Mouse (Mus musculus): ENCODE results near the gene Psmb2. TPM values are rescaled to one million over a fixed set of nuclear protein-coding genes. Genes with fewer than 3 reads are reported as not detected.

Psmb2 gene
- polyA plus RNA-seq, 1 experiment from 2014 or later, result 487 TPM

DNA sequence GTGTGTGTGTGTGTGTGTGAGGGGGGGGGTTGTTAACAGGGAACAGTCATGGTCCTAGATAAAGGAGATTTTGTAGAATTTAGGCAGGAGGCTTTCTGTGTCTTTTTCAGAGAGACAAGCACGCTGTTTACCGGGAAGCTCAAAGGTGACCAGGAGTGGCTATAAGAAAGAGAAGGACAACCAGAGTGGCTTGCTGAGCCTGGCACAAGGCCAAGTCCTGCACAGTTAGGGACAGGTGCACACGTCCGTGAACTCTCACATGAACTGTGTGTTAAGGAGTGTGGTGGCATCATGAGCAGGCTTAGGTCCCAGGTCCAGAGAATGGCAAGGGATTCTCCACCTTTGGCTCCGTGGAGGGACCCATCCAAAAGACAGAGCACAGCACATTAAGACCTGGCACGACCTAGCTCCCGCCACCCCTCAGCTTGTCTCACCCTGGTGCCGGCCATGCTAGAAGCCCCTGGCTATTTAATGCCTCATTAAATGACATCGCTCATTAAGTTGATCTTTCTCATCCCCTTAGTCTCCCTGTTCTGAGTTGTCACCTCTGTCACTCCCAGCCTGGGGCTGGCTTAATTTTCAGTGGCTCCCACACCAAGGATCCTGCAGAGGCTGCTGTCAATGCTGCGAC is 33.0 kb upstream of the Psmb2 start:
- no peaks in the 10 kb centered on the region for H3K36me3 ChIP-seq (ENCODE audit: control insufficient read depth, insufficient read depth, low read length)
- WGBS, result 82% methylated on average over 10 of the region's 10 CpGs
- H3K27ac ChIP-seq (ENCODE audit: low read length), result no peak overlapping the region
- no peaks in the 10 kb centered on the region for H3K9me3 ChIP-seq (ENCODE audit: control insufficient read depth, low read depth, low read length)
- no peak overlapping the region for H3K4me3 ChIP-seq (ENCODE audit: low read depth, low read length)
- ATAC-seq (ENCODE audit: insufficient number of reproducible peaks, insufficient read depth, low FRiP score, low read depth), result no peak
- no peaks in the 10 kb centered on the region for H3K4me1 ChIP-seq (ENCODE audit: control insufficient read depth, insufficient read depth, low read length)
- no peak overlapping the region for H3K4me2 ChIP-seq (replicated peaks; ENCODE audit: low read depth, low read length)
- H3K9ac ChIP-seq (replicated peaks; ENCODE audit: low read depth, low read length), result no peak overlapping the region
- no peaks in the 10 kb centered on the region for H3K27me3 ChIP-seq (ENCODE audit: control insufficient read depth, insufficient read depth, low read length)

DNA sequence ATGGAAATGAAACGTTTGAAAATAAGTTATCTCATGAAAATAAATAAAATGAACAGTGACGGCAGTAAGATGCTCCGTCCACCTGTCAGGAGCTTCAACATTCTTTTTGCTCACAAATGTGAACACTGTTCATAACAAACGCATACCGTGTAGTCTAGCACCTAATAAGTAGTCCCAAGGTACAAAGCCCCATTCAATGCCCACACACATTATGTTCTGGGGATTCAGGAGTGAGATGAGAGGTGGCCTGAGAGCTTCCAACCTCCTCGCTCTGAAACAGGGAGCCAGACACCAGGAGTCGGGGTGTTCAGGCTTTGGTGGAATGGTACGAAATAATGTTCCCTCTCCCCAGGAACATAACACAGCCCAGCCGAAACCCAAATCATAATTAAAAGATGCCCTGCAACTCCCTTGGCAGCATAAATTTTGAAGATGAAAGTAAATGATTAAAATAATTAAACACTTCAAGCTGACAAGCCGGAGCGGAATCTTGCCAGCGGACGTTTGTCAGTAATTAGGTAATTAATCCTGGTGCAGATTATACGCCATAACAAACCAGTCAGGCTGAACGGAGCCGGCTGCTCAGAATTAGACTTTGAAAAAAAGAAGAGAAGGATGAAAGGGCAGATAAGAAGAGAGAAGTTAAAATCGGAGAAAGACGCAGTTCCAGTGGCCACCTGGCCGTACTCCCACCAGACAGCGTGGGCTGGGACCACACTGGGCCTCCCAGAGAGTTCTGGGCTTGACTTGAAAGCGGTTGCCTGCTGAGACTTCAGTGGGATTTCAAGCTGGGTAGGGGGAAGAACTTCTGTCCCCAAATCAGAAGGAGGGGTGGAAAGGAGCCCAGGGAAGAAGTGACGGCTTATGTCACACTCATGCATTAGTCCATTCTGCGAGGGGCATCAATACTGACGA is 29.2 kb upstream of the Psmb2 start:
- WGBS, result 38% methylated on average over 24 of the region's 24 CpGs
- H3K27me3 ChIP-seq (ENCODE audit: control insufficient read depth, insufficient read depth, low read length), result no peaks in the 10 kb centered on the region
- no peak for ATAC-seq (ENCODE audit: insufficient number of reproducible peaks, insufficient read depth, low FRiP score, low read depth)

DNA sequence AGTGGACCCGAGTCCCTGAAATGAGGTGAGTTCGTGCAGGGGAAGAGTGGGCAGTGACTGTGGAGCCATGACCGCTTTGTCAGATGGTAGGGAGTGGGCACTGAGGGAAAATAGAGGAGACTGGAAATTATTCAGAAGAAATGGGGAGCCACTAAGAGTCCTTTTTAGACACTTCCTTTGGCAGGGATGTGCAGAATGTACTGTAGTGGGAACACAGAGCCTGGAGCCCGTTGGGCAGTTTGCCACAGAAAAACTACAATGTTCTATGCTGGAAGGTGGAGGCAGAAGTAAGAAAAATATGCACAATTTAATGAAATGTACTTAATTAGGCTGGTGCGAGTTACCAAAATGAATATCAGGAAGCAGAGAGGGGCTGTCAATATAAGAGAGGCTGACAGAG is 24.3 kb upstream of the Psmb2 start:
- Histone ChIP-seq H3K27ac (ENCODE audit: low read length) (no peak overlapping the region), H3K4me1 (ENCODE audit: control insufficient read depth, insufficient read depth, low read length) (no peaks in the 10 kb centered on the region), H3K4me3 (ENCODE audit: low read depth, low read length) (no peak overlapping the region), H3K36me3 (ENCODE audit: control insufficient read depth, insufficient read depth, low read length) (no peaks in the 10 kb centered on the region), H3K27me3 (ENCODE audit: control insufficient read depth, insufficient read depth, low read length) (no peaks in the 10 kb centered on the region), H3K9me3 (ENCODE audit: control insufficient read depth, low read depth, low read length) (no peaks in the 10 kb centered on the region), H3K4me2 (replicated peaks; ENCODE audit: low read depth, low read length) (no peak overlapping the region), H3K9ac (replicated peaks; ENCODE audit: low read depth, low read length) (no peak overlapping the region)
- 83% methylated on average over 5 of the region's 5 CpGs for WGBS
- no peak for ATAC-seq (ENCODE audit: insufficient number of reproducible peaks, insufficient read depth, low FRiP score, low read depth)

More for the DNA sequence above, 29.2 kb upstream of the Psmb2 start:
- no peak overlapping the region for H3K9ac ChIP-seq (replicated peaks; ENCODE audit: low read depth, low read length)
- no peaks in the 10 kb centered on the region for H3K4me1 ChIP-seq (ENCODE audit: control insufficient read depth, insufficient read depth, low read length)
- no peaks in the 10 kb centered on the region for H3K9me3 ChIP-seq (ENCODE audit: control insufficient read depth, low read depth, low read length)
- no peak overlapping the region for H3K4me2 ChIP-seq (replicated peaks; ENCODE audit: low read depth, low read length)
- no peak overlapping the region for H3K27ac ChIP-seq (ENCODE audit: low read length)
- H3K4me3 ChIP-seq (ENCODE audit: low read depth, low read length), result no peak overlapping the region
- no peaks in the 10 kb centered on the region for H3K36me3 ChIP-seq (ENCODE audit: control insufficient read depth, insufficient read depth, low read length)

DNA sequence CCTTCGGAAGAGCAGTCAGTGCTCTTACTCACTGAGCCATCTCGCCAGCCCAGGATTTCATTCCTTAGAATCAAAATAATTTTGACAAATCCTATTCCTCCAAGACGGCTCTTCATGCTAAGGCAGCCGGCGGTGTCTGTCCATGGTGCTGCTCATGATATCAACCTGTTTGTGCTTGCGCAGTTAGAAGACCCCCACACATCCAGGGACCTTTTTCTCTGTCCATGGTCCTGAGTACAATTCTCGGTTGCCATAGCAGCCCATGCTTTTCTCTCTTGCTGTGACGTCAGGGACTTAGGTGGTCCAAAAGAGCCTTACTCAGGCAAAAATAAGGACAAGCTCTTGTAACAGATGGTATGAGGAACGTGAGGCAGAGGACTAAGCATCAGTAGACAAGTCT is 22.1 kb upstream of the Psmb2 start:
- H3K27me3 ChIP-seq (ENCODE audit: control insufficient read depth, insufficient read depth, low read length), result no peaks in the 10 kb centered on the region
- no peaks in the 10 kb centered on the region for H3K4me1 ChIP-seq (ENCODE audit: control insufficient read depth, insufficient read depth, low read length)
- no peak overlapping the region for H3K9ac ChIP-seq (replicated peaks; ENCODE audit: low read depth, low read length)
- no peak overlapping the region for H3K27ac ChIP-seq (ENCODE audit: low read length)
- no peaks in the 10 kb centered on the region for H3K36me3 ChIP-seq (ENCODE audit: control insufficient read depth, insufficient read depth, low read length)
- no peak overlapping the region for H3K4me3 ChIP-seq (ENCODE audit: low read depth, low read length)
- 7% methylated on average over 9 of the region's 9 CpGs for WGBS
- no peak overlapping the region for H3K4me2 ChIP-seq (replicated peaks; ENCODE audit: low read depth, low read length)
- no peaks in the 10 kb centered on the region for H3K9me3 ChIP-seq (ENCODE audit: control insufficient read depth, low read depth, low read length)
- ATAC-seq (ENCODE audit: insufficient number of reproducible peaks, insufficient read depth, low FRiP score, low read depth), result peak; percentile 72; the same call in 1 of the 2 replicates

DNA sequence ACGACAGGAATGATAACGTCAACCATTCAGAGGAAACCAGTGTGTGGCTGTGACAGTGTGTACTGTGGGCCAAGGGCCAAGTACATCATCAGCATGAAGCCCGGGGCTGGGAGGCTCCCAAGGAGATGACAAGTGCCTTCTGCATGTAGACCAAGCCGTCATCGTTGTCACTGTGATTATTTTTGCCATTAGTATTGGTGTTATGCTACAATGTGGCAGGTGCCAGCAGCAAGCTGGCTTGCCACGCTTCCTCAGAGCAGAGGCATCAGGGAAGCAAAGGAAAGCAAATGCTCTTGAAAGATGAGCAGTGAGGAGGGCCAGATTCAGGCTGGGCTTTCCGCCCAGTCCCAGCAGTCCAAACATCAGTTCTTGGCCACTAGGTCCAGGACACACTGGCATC is 16.2 kb upstream of the Psmb2 start:
- H3K4me3 ChIP-seq (ENCODE audit: low read depth, low read length), result no peak overlapping the region
- H3K36me3 ChIP-seq (ENCODE audit: control insufficient read depth, insufficient read depth, low read length), result no peaks in the 10 kb centered on the region
- 75% methylated on average over 7 of the region's 7 CpGs for WGBS
- H3K9ac ChIP-seq (replicated peaks; ENCODE audit: low read depth, low read length), result no peak overlapping the region
- no peaks in the 10 kb centered on the region for H3K9me3 ChIP-seq (ENCODE audit: control insufficient read depth, low read depth, low read length)
- no peak for ATAC-seq (ENCODE audit: insufficient number of reproducible peaks, insufficient read depth, low FRiP score, low read depth)
- no peak overlapping the region for H3K27ac ChIP-seq (ENCODE audit: low read length)
- H3K4me1 ChIP-seq (ENCODE audit: control insufficient read depth, insufficient read depth, low read length), result no peaks in the 10 kb centered on the region
- no peaks in the 10 kb centered on the region for H3K27me3 ChIP-seq (ENCODE audit: control insufficient read depth, insufficient read depth, low read length)
- H3K4me2 ChIP-seq (replicated peaks; ENCODE audit: low read depth, low read length), result no peak overlapping the region

DNA sequence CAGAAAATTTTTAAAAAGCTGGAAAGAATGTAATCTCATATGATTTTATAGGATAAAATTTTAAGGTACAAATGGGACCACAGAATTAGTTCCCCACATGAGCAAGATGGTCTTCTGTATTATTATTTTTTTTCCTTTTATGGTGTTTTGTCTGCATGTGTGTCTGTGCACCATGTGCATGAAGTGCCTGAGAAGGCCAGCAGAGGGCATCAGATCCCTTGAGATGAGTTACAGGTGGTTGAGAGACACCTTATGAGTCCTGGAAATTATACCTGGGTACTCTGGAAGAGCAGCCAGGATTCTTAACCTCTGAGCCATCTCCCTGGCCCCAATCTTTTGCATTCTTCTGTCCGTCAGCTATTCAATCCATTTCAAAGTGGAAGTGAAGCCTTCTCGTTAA is 10.4 kb upstream of the Psmb2 start:
- WGBS, result 89% methylated on average over 2 of the region's 2 CpGs
- Histone ChIP-seq H3K4me1 (ENCODE audit: control insufficient read depth, insufficient read depth, low read length) (no peaks in the 10 kb centered on the region), H3K27me3 (ENCODE audit: control insufficient read depth, insufficient read depth, low read length) (no peaks in the 10 kb centered on the region)

DNA sequence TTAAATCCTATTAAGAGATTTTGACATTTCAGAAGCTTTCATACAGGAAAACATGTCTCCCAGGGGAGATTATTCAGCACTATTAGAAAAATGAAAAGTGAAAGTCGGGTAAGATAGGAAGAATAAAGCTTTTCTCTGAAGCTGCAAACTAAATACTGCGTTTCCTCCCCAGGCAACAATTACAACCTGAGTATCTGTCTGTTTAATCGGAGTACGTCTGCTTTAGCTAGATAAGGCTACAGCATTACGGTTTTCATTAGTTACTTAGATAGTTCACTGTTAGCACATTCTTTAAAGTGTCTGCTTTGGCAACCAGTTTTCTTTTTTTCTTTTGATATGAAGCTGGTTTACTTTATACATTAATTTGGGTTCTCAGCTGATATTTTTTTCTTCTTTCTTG is 4.9 kb downstream of the Psmb2 start:
- H3K4me2 ChIP-seq (replicated peaks; ENCODE audit: low read depth, low read length), result no peak overlapping the region
- H3K9ac ChIP-seq (replicated peaks; ENCODE audit: low read depth, low read length), result no peak overlapping the region
- H3K9me3 ChIP-seq (ENCODE audit: control insufficient read depth, low read depth, low read length), result no peaks in the 10 kb centered on the region
- no peak for ATAC-seq (ENCODE audit: insufficient number of reproducible peaks, insufficient read depth, low FRiP score, low read depth)
- peaks cover 35% of the 10 kb centered on the region for H3K36me3 ChIP-seq (ENCODE audit: control insufficient read depth, insufficient read depth, low read length)
- no peak overlapping the region for H3K27ac ChIP-seq (ENCODE audit: low read length)
- no peak overlapping the region for H3K4me3 ChIP-seq (ENCODE audit: low read depth, low read length)
- H3K4me1 ChIP-seq (ENCODE audit: control insufficient read depth, insufficient read depth, low read length), result 0 out of 2 replicates have a peak, but pooled peaks cover 7% of the 10 kb centered on the region
- 82% methylated on average over 5 of the region's 5 CpGs for WGBS
- no peaks in the 10 kb centered on the region for H3K27me3 ChIP-seq (ENCODE audit: control insufficient read depth, insufficient read depth, low read length)

More for the DNA sequence above, 10.4 kb upstream of the Psmb2 start:
- Histone ChIP-seq H3K9ac (replicated peaks; ENCODE audit: low read depth, low read length) (no peak overlapping the region), H3K9me3 (ENCODE audit: control insufficient read depth, low read depth, low read length) (peaks cover 5% of the 10 kb centered on the region; the same call in 1 of the 2 replicates), H3K27ac (ENCODE audit: low read length) (no peak overlapping the region), H3K4me2 (replicated peaks; ENCODE audit: low read depth, low read length) (no peak overlapping the region), H3K4me3 (ENCODE audit: low read depth, low read length) (no peak overlapping the region), H3K36me3 (ENCODE audit: control insufficient read depth, insufficient read depth, low read length) (no peaks in the 10 kb centered on the region)
- ATAC-seq (ENCODE audit: insufficient number of reproducible peaks, insufficient read depth, low FRiP score, low read depth), result no peak

DNA sequence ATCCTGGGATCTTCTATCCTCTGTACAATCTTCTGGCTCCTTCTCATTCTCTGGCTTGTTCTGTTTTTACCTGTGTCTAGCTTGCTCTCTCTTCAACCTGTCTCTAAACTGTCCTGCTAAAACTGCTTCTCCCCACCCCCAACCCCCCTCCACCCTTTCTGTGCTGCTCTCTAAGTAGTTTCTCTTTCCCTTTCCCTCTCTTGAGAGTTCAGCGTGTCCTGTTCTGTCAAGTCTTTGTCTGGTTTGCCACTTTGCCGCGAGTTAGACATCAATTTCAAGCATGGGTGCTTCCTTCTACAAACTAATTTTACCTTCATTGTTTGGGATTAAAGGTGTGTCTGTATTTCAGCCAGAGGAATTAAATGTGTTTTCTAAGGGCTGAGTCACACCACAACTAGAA is 5.7 kb downstream of the Psmb2 start:
- peaks cover 43% of the 10 kb centered on the region for H3K36me3 ChIP-seq (ENCODE audit: control insufficient read depth, insufficient read depth, low read length)
- no peaks in the 10 kb centered on the region for H3K9me3 ChIP-seq (ENCODE audit: control insufficient read depth, low read depth, low read length)
- H3K9ac ChIP-seq (replicated peaks; ENCODE audit: low read depth, low read length), result no peak overlapping the region
- 0 out of 2 replicates have a peak, but pooled peaks cover 6% of the 10 kb centered on the region for H3K4me1 ChIP-seq (ENCODE audit: control insufficient read depth, insufficient read depth, low read length)
- H3K27ac ChIP-seq (ENCODE audit: low read length), result no peak overlapping the region
- H3K4me2 ChIP-seq (replicated peaks; ENCODE audit: low read depth, low read length), result no peak overlapping the region
- no peaks in the 10 kb centered on the region for H3K27me3 ChIP-seq (ENCODE audit: control insufficient read depth, insufficient read depth, low read length)
- no peak for ATAC-seq (ENCODE audit: insufficient number of reproducible peaks, insufficient read depth, low FRiP score, low read depth)
- 85% methylated on average over 3 of the region's 3 CpGs for WGBS
- no peak overlapping the region for H3K4me3 ChIP-seq (ENCODE audit: low read depth, low read length)

Measured in stomach, embryonic 14.5 days (tissue).